Mouse (Mus musculus) lung, postnatal 0 days (tissue): ENCODE measurements around the gene Hltf.

Source experiments
- CTCF ChIP-seq: IDR thresholded peaks from 2 replicates; pipeline ENCODE4 v1.5.1; 2016; ENCODE audit warnings: antibody characterized with exemption, mild to moderate bottlenecking
- EP300 ChIP-seq: IDR thresholded peaks from 2 replicates; pipeline ENCODE4 v1.6.1; 2016; ENCODE audit warnings: antibody characterized with exemption, mild to moderate bottlenecking, control low read depth

- TF ChIP-seq CTCF = no peak
- no peak for TF ChIP-seq EP300
These were observed 54.3 kb downstream of the Hltf start for GRCm38 (mm10) chr3:20111913-20112312.
